Mouse (Mus musculus) liver, embryonic 14.5 days (tissue): ENCODE measurements around the gene Rxra. TPM values are rescaled to one million over a fixed set of nuclear protein-coding genes. Genes with fewer than 3 reads are reported as not detected.

Experiments
- ATAC-seq: fragments of 200-750 bp; cut with Nextera tagmentation; 2 replicates; pipeline ENCODE4 v1.8.0; 2017; ENCODE audit warnings: moderate number of reproducible peaks, mild to moderate bottlenecking, moderate library complexity; ENCODE audit not compliant: insufficient read depth
- DNase-seq, 3 experiments: peaks; one replicate each; pipeline ENCODE4 v3.0.0-alpha.2; 2012 to 2013; ENCODE audit warnings: low read depth in 3 of 3, low spot score in 3 of 3
- H3K27ac ChIP-seq: fragments of 300-500 bp; sonication (generic); 2 replicates; pipeline ENCODE4 v1.5.1; 2014; ENCODE audit warnings: moderate library complexity, mild to moderate bottlenecking, control low read depth, inconsistent platforms
- H3K27me3 ChIP-seq: fragments of 300-500 bp; sonication (generic); 2 replicates; pipeline ENCODE4 v1.6.1; 2014; ENCODE audit warnings: mild to moderate bottlenecking, low read length, moderate library complexity; ENCODE audit not compliant: control insufficient read depth, insufficient read depth
- H3K36me3 ChIP-seq: fragments of 300-500 bp; sonication (generic); replicated peaks from 2 replicates; pipeline ENCODE4 v1.6.1; 2014; ENCODE audit warnings: low read depth; ENCODE audit not compliant: control insufficient read depth, insufficient read depth
- H3K4me1 ChIP-seq, 2 experiments: fragments of 200-500 bp in 1 of 2; fragments of 300-500 bp in 1 of 2; sonication (generic) in 1 of 2; replicated peaks; 2 replicates each; pipeline ENCODE4 v1.6.1; 2012 to 2014; ENCODE audit warnings: antibody characterized with exemption in 1 of 2, inconsistent platforms in 1 of 2, low read length in 1 of 2; ENCODE audit not compliant: control insufficient read depth in 2 of 2, insufficient read depth in 2 of 2
- H3K4me2 ChIP-seq: fragments of 300-500 bp; sonication (generic); 2 replicates; pipeline ENCODE4 v1.6.1; 2014; ENCODE audit warnings: low read depth, mild to moderate bottlenecking, control low read depth, moderate library complexity
- H3K4me3 ChIP-seq, 2 experiments: fragments of 200-500 bp in 1 of 2; fragments of 300-500 bp in 1 of 2; sonication (generic) in 1 of 2; 2 replicates each; pipeline ENCODE4 v1.5.1; 2012 to 2014; ENCODE audit warnings: low read depth in 2 of 2, low read length in 2 of 2, mild to moderate bottlenecking in 2 of 2, control low read depth in 1 of 2, inconsistent platforms in 1 of 2, moderate library complexity in 1 of 2; ENCODE audit not compliant: insufficient read depth in 1 of 2
- H3K9ac ChIP-seq: fragments of 300-500 bp; sonication (generic); replicated peaks from 2 replicates; pipeline ENCODE4 v1.6.1; 2014; ENCODE audit warnings: mild to moderate bottlenecking, control low read depth, moderate library complexity
- H3K9me3 ChIP-seq: fragments of 300-500 bp; sonication (generic); 2 replicates; pipeline ENCODE4 v1.6.1; 2016; ENCODE audit warnings: low read length, mixed read lengths; ENCODE audit not compliant: control insufficient read depth
- CTCF ChIP-seq: IDR thresholded peaks from 2 replicates; pipeline ENCODE4 v1.5.1; 2016; ENCODE audit warnings: antibody characterized with exemption, low read depth, control low read depth
- EP300 ChIP-seq: IDR thresholded peaks from 2 replicates; pipeline ENCODE4 v1.6.1; 2016; ENCODE audit warnings: antibody characterized with exemption, low read depth
- WGBS: fragments of 180-500 bp; shearing (Covaris S2); extraction: QIAGEN DNeasy Blood & Tissue Kit; methylation state at CpG from one replicate; pipeline ENCODE4 v1.1.7; 2014; ENCODE audit not compliant: insufficient replicate concordance; 5-methylcytosine and 5-hydroxymethylcytosine counted together
- polyA plus RNA-seq, 2 experiments: library from polyadenylated mRNA; depleted of rRNA in 1 of 2; stranded (reverse) in 1 of 2; unstranded in 1 of 2; fragments of >200 nt; fragmentation: Nextera tagmentation in 1 of 2; extraction: Ambion mirVana in 1 of 2; gene quantifications; 2 replicates each; pipeline versions ENCODE4 v1.2.1 to v1.2.3; 2012 to 2014

Gene Rxra
- polyA plus RNA-seq, 2 experiments, result 2.4 to 7.5 TPM

DNA sequence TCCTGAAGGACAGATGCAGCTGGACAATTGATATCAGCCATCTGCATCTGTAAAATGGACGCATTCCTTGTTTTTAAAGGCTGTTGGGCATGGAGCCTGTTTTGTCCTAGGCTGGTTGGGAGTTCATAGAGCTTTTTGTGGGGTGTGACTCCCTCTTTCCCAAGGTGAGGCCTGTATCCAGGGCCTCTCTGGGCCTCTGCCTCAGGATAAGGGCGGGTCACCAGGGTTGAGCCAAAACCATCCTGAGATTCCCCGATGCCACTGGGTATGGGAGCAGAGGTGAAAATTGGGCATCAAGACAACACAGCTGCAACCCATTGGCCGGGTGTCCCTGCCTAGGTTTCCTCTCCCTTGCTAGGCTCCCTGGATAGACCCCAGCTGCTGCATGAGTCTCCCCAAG lies 5.2 kb downstream of the Rxra start:
- Histone ChIP-seq H3K4me3 (no peak overlapping the region), H3K9me3 (no peaks in the 10 kb centered on the region), H3K4me1 (peaks cover 0 to 26% of the 10 kb centered on the region in 2 experiments; a peak in 2 of 4 replicates), H3K9ac (no peak overlapping the region), H3K27me3 (peaks cover 3% of the 10 kb centered on the region; the same call in 1 of the 2 replicates), H3K36me3 (no peaks in the 10 kb centered on the region), H3K4me2 (no peak overlapping the region), H3K27ac (no peak overlapping the region)
- TF ChIP-seq CTCF, result no peak
- TF ChIP-seq EP300, result no peak
- ATAC-seq (no peak), DNase-seq (no peak)
- WGBS, result 67% methylated on average over 4 of the region's 4 CpGs

DNA sequence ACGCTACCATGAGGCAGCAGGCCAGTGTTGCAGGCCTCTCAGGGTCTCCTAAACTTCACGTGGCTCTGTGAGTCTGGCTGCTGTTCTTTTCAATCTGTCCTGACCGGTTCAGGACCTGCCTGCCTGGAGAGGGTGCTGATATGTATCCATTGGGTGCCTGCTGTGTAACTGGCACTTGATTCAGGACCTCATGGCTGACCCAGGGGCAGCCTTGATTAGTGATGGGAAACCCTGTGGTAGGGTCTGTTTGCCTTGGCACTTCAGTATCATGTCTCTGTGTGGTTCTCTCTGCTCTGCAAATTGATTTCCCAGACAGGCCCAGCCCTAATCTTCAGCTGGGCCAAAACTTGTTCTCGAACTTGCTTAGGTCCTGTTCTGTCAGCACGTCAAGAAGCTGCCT lies 5.9 kb downstream of the Rxra start:
- Histone ChIP-seq H3K27ac (no peak overlapping the region), H3K36me3 (no peaks in the 10 kb centered on the region), H3K9me3 (no peaks in the 10 kb centered on the region), H3K4me3 (no peak overlapping the region), H3K4me1 (peaks cover 0 to 26% of the 10 kb centered on the region in 2 experiments; a peak in 2 of 4 replicates), H3K9ac (no peak overlapping the region), H3K4me2 (no peak overlapping the region), H3K27me3 (no peaks in the 10 kb centered on the region)
- DNase-seq, result no peak
- TF ChIP-seq EP300, result no peak
- TF ChIP-seq CTCF, result no peak
- no peak for ATAC-seq
- 74% methylated on average over 5 of the region's 5 CpGs for WGBS

DNA sequence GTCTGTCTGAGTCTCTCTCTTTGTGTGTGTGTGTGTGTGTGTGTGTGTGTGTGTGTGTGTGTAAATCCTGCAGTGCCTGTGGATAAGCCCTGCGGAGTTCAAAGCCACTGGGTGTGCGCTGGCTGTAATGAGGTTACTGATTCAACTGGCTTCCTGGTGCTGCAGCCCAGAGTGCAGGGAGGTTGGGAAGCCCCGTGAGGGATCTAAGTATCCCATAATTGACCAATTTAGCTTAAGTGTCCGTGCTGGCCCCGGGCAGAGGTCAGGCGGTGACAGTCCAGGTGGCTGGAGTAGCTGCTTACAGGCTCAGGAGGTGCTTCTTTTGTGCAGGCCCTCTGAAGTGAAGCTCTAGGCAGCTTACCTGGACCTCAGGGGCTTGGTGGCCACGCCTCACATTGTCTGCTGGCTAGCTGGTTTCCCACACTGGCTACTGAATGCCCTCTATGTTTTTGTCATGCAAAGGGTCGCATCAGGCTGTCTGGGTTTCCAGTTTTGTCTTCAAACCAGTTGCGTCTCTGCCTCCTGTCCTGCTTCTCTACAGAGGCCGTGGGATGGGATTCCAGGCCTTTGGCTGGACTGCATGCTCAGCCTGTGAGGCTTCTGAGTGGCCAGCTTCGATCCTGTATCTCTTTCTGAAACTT lies 7.9 kb downstream of the Rxra start:
- WGBS, result 65% methylated on average over 11 of the region's 11 CpGs
- no peak overlapping the region for H3K4me3 ChIP-seq
- H3K36me3 ChIP-seq, result no peaks in the 10 kb centered on the region
- no peaks in the 10 kb centered on the region for H3K27me3 ChIP-seq
- H3K4me2 ChIP-seq, result no peak overlapping the region
- no peak for DNase-seq
- peaks cover 0 to 31% of the 10 kb centered on the region in 2 experiments; a peak in 2 of 4 replicates for H3K4me1 ChIP-seq
- H3K27ac ChIP-seq, result no peak overlapping the region
- no peak for ATAC-seq
- H3K9me3 ChIP-seq, result no peaks in the 10 kb centered on the region
- no peak overlapping the region for H3K9ac ChIP-seq
- no peak for TF ChIP-seq CTCF
- TF ChIP-seq EP300, result no peak

GRCm38 (mm10) chr2:27685917-27686316 lies 9.7 kb downstream of the Rxra start:
- no peak overlapping the region for H3K4me2 ChIP-seq
- H3K27me3 ChIP-seq, result no peaks in the 10 kb centered on the region
- no peak for ATAC-seq
- no peaks in the 10 kb centered on the region for H3K9me3 ChIP-seq
- H3K4me1 ChIP-seq, result peaks cover 0 to 26% of the 10 kb centered on the region in 2 experiments; a peak in 2 of 4 replicates
- DNase-seq, result no peak
- no peak overlapping the region for H3K4me3 ChIP-seq
- H3K36me3 ChIP-seq, result no peaks in the 10 kb centered on the region
- H3K27ac ChIP-seq, result no peak overlapping the region
- TF ChIP-seq EP300, result no peak
- TF ChIP-seq CTCF, result no peak
- no peak overlapping the region for H3K9ac ChIP-seq
- 70% methylated on average over 4 of the region's 4 CpGs for WGBS

GRCm38 (mm10) chr2:27686335-27686734 lies 10.1 kb downstream of the Rxra start:
- no peak for ATAC-seq
- Histone ChIP-seq H3K4me3 (no peak overlapping the region), H3K4me1 (peaks cover 0 to 25% of the 10 kb centered on the region in 2 experiments; a peak in 2 of 4 replicates), H3K27ac (no peak overlapping the region), H3K9ac (no peak overlapping the region), H3K27me3 (no peaks in the 10 kb centered on the region), H3K9me3 (no peaks in the 10 kb centered on the region), H3K36me3 (no peaks in the 10 kb centered on the region), H3K4me2 (no peak overlapping the region)
- TF ChIP-seq CTCF, result no peak
- no peak for TF ChIP-seq EP300
- DNase-seq, result no peak
- 58% methylated on average over 2 of the region's 2 CpGs for WGBS
